Mouse (Mus musculus) WW6 (cell line): ENCODE measurements around the gene Cfap54.

Experiments
- DNase-seq: peaks from one replicate; pipeline ENCODE4 v3.0.0-alpha.2; 2013; ENCODE audit warnings: low read depth, low spot score

The Cfap54 gene

GRCm38 (mm10) chr10:93098211-93098805 is 16.9 kb upstream of the Cfap54 start:
- no peak for DNase-seq

GRCm38 (mm10) chr10:93097439-93097838 is 16.0 kb upstream of the Cfap54 start:
- no peak for DNase-seq

GRCm38 (mm10) chr10:93095827-93096226 is 14.4 kb upstream of the Cfap54 start:
- no peak for DNase-seq

- no peak for DNase-seq
Observed at GRCm38 (mm10) chr10:93094957-93095580, 13.7 kb upstream of the Cfap54 start.

GRCm38 (mm10) chr10:93091928-93092327 is 10.5 kb upstream of the Cfap54 start:
- DNase-seq: no peak

GRCm38 (mm10) chr10:93090241-93090640 is 8.8 kb upstream of the Cfap54 start:
- no peak for DNase-seq

- DNase-seq: no peak
Observed at GRCm38 (mm10) chr10:93088396-93089048, 7.1 kb upstream of the Cfap54 start.

- no peak for DNase-seq
Observed at GRCm38 (mm10) chr10:93087504-93087903, 6.1 kb upstream of the Cfap54 start.

- no peak for DNase-seq
Observed at GRCm38 (mm10) chr10:93083963-93084340, 2.5 kb upstream of the Cfap54 start.

- DNase-seq: no peak
Observed at GRCm38 (mm10) chr10:93083198-93083962, 2.0 kb upstream of the Cfap54 start.

GRCm38 (mm10) chr10:93079486-93079885 is 1.9 kb downstream of the Cfap54 start:
- no peak for DNase-seq

GRCm38 (mm10) chr10:93077935-93078479 is 3.4 kb downstream of the Cfap54 start:
- no peak for DNase-seq

GRCm38 (mm10) chr10:93076376-93076775 is 5.0 kb downstream of the Cfap54 start:
- DNase-seq: no peak

- DNase-seq: no peak
Observed at GRCm38 (mm10) chr10:93075856-93076255, 5.6 kb downstream of the Cfap54 start.

GRCm38 (mm10) chr10:93072769-93073168 is 8.6 kb downstream of the Cfap54 start:
- no peak for DNase-seq

- DNase-seq: no peak
Observed at GRCm38 (mm10) chr10:93071753-93072152, 9.7 kb downstream of the Cfap54 start.

GRCm38 (mm10) chr10:93070121-93070898 is 11.1 kb downstream of the Cfap54 start:
- peak; percentile 60 for DNase-seq

- no peak for DNase-seq
Observed at GRCm38 (mm10) chr10:93069721-93070120, 11.7 kb downstream of the Cfap54 start.

GRCm38 (mm10) chr10:93069041-93069679 is 12.3 kb downstream of the Cfap54 start:
- no peak for DNase-seq

GRCm38 (mm10) chr10:93064973-93065372 is 16.4 kb downstream of the Cfap54 start:
- DNase-seq: no peak

- no peak for DNase-seq
Observed at GRCm38 (mm10) chr10:93063576-93063975, 17.8 kb downstream of the Cfap54 start.
